In the genomic region with DNA sequence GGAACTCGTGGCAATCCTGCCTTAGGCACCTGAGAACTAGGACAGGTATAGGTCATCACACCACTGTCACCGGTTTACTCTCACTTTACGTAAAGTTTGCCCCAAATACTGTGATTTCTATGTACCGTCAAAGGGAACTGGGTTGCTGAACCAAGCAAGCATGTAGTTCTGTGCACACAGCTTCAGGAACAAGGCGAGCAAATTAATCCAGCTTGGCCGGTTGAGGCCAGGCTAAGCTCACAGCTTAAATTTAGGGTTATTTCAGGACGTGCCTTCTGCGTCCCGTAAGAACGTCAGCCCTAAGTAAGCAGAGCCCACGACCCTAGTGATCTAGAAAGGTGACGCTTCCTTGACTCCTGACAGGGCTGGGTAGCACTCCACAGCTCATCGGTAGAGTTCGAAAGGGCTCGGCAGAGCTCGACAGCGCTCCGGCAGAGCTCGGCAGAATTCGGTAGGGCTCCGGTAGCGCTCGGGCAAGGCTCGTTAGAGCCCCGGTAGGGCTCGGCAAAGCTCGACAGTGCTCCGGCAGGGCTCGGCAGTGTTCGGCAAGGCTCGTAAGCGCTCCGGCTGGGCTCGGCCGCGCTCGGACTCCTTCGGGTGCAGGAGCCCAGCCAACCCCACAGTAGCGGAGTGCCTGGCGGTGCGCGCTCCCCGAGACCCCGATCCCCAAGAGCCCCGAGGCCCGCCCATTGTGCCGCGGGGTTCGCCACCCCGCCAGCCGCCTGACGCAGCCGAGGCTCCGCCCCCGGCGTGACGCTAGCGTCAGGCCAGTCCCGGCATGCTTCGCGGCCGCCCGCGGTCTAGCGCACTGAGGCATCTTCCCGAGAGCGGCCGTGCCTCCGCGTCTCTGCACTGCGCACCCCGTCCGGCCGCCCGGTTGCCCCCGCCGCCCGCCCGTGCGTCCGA, we compare ENCODE assay signal across 8 mouse cellular contexts. TPM values are rescaled to one million over a fixed set of nuclear protein-coding genes. Genes with fewer than 3 reads are reported as not detected.
DNase-seq lines count a peak whose midpoint lies in the region; ATAC-seq lines count a peak whose summit lies in the region.

A gene (plus strand): TSS at position 770 of the 906 bp plus-strand sequence.

- peak within 1 kb of the TSS; percentile 91 for H3K27ac ChIP-seq in hindbrain, embryonic 14.5 days

- 2% methylated on average over 60 of the region's 81 CpGs for WGBS in hindbrain, embryonic 14.5 days

- peak; percentile 97 for ATAC-seq in hindbrain, embryonic 14.5 days (ENCODE audit: low FRiP score)

- DNase-seq in R1 (ENCODE audit: low read depth, low spot score), result peak; percentile 91
- peak; percentile 99 to 100 for DNase-seq in cerebellum, postnatal 25 days
- peak; percentile 99 to 100 for DNase-seq in frontal cortex, postnatal 25 days (ENCODE audit: low spot score in 2 of 2)
- peak; percentile 97 for DNase-seq in hindbrain, embryonic 14.5 days (ENCODE audit: low spot score)
- peak; percentile 99 for DNase-seq in layer of hippocampus, postnatal 36 days
- DNase-seq in lung, postnatal 36 days, result peak; percentile 94
- peak; percentile 96 for DNase-seq in retina, postnatal 1 day
- peak; percentile 91 to 92 for DNase-seq in urinary bladder, adult 18-20 months (ENCODE audit: low spot score in 2 of 2)

- no peaks in the 10 kb centered on the region for H3K9me3 ChIP-seq in hindbrain, embryonic 14.5 days (ENCODE audit: control insufficient read depth, low read length)

- H3K36me3 ChIP-seq in hindbrain, embryonic 14.5 days (replicated peaks; ENCODE audit: control insufficient read depth, insufficient read depth), result 0 out of 2 replicates have a peak, but pooled peaks cover 5% of the 10 kb centered on the region

- H3K4me1 ChIP-seq in hindbrain, embryonic 14.5 days (replicated peaks; ENCODE audit: control insufficient read depth, insufficient read depth, low read length), result peaks cover 22% of the 10 kb centered on the region

- peak within 1 kb of the TSS; percentile 83 for H3K4me2 ChIP-seq in hindbrain, embryonic 14.5 days (replicated peaks)

- peak within 1 kb of the TSS; percentile 92 for H3K9ac ChIP-seq in hindbrain, embryonic 14.5 days

- H3K27me3 ChIP-seq in hindbrain, embryonic 14.5 days (ENCODE audit: control insufficient read depth, insufficient read depth, low read length), result no peaks in the 10 kb centered on the region

- peak within 1 kb of the TSS; percentile 88 for H3K4me3 ChIP-seq in hindbrain, embryonic 14.5 days (replicated peaks; ENCODE audit: low read length)

RNA-seq across cellular contexts. Expression of the gene that starts here (rescaled TPM):
- 62.1 and 73.4 TPM in 2 replicates for polyA plus RNA-seq in hindbrain, embryonic 14.5 days (2014; fragmentation: Nextera tagmentation; extraction: Ambion mirVana)
- 100 to 1,000 TPM; 188 to 192 TPM for total RNA-seq in layer of hippocampus, postnatal 36 days (2021)

Comparison
In these comparisons a context has a peak if more than half of its experiments do, and no peak if none do; other contexts are left out.
1. Peak in every context shown above with its lines: DNase-seq, ATAC-seq, H3K4me3 ChIP-seq and H3K27ac ChIP-seq.